Mouse (Mus musculus): Measurements from ENCODE around the gene Olfr69. TPM values are rescaled to one million over a fixed set of nuclear protein-coding genes. Genes with fewer than 3 reads are reported as not detected.
"Not testable (repeated sequence)": the region's sequence is repeated elsewhere in the genome, so short reads cannot be mapped to it uniquely, and the experiment has no call there.

Gene Olfr69
- polyA plus RNA-seq (2016; fragmentation: Nextera tagmentation; extraction: Ambion mirVana) = not detected in 2 replicates

DNA sequence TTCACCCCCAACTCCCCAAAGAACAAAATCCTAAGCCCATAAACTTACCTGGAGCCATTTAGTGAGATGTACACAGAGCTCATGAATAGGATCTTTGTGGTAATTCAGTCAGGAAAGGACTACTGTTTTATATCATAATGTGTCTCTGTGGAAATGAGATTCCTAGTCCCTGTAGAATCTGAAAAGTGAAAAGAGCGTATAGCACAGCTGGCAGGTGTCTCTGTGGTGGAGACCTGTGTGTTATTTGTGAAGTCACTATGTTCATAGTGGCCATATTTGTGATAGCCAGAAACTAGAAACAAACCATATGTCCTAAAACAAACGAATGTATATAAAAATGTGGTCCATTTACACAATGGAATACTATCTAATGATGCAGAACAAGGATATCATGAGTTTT is at the start of gene Olfr69:
Olfr69 (minus strand) TSS at position 101 of the 400 bp plus-strand sequence.
- ATAC-seq (ENCODE audit: insufficient number of reproducible peaks, insufficient read depth, low FRiP score, low TSS enrichment) = no peak
- Histone ChIP-seq H3K27me3 (no peaks in the 10 kb centered on the region), H3K4me3 (no peak within 1 kb of the TSS), H3K4me1 (no peaks in the 10 kb centered on the region), H3K36me3 (no peaks in the 10 kb centered on the region), H3K27ac (no peak within 1 kb of the TSS), H3K4me2 (replicated peaks) (no peak within 1 kb of the TSS), H3K9ac (no peak within 1 kb of the TSS), H3K9me3 (no peaks in the 10 kb centered on the region)
- 66% methylated on average over 2 of the region's 2 CpGs for WGBS

DNA sequence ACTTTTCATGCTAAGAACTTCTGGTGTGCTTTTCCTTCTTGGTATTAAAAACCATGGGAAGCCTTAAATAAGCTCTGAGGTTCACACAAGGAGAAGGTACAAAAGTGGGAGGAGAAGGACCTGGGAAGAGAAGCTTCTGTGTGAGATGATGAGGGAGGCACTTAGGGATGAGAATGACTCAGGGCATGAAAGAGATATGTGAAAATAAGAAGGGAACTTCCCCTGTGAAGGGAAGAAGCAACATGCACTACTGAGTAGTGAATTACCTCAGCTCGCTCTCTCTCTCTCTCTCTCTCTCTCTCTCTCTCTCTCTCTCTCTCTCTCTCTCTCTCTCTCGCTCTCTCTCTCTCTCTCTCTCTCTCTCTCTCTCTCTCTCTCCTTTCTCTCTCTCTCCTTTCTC is 43.7 kb upstream of the Olfr69 start:
- H3K4me2 ChIP-seq (replicated peaks); ATAC-seq (ENCODE audit: insufficient number of reproducible peaks, insufficient read depth, low FRiP score, low TSS enrichment); H3K27ac ChIP-seq; H3K4me1 ChIP-seq; H3K9me3 ChIP-seq; H3K27me3 ChIP-seq; H3K9ac ChIP-seq; H3K4me3 ChIP-seq; H3K36me3 ChIP-seq: not testable (repeated sequence)
- WGBS = 71% methylated on average over 1 of the region's 2 CpGs

DNA sequence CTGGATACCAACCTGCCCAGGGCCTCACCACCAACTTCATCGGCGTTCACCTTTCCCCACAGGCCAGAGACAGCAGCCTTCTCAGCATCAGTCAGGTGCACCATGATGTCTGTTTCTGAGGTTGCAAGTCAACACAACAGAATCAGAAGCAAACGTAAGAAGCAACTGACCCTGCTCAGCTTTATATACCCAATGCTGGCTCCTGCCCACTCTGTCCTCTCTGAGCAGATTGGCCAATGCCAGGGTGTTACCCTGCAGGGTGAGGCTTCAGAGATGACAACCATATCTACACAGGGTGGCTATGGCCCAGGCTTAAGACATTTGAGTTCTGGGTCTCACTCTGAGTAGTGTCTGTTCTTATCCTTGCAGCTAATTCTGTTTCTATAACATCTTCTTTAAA is 42.4 kb upstream of the Olfr69 start, which contains the start of gene Hbb-bt:
Hbb-bt (minus strand) TSS at position 231 of the 400 bp plus-strand sequence.
- Histone ChIP-seq H3K4me3 (no peak within 1 kb of the TSS), H3K9me3 (no peaks in the 10 kb centered on the region), H3K36me3 (no peaks in the 10 kb centered on the region), H3K4me2 (replicated peaks) (no peak within 1 kb of the TSS), H3K4me1 (no peaks in the 10 kb centered on the region), H3K9ac (no peak within 1 kb of the TSS), H3K27me3 (no peaks in the 10 kb centered on the region), H3K27ac (no peak within 1 kb of the TSS)
- WGBS = 84% methylated on average over 3 of the region's 3 CpGs
- ATAC-seq (ENCODE audit: insufficient number of reproducible peaks, insufficient read depth, low FRiP score, low TSS enrichment) = no peak

DNA sequence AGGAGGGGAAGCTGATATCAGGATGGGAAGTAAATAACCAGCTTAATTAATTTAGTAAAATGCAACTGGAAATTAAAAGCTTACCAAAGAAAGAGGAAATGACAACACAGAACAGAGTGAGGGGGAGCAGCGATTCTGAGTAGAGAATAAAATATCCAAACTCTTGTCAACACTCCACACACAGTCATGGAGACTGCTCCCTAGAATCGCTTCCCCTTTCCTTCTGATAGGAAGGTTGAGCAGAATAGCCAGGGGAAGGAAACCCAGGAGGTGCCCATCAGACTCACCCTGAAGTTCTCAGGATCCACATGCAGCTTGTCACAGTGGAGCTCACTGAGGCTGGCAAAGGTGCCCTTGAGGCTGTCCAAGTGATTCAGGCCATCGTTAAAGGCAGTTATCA is 41.8 kb upstream of the Olfr69 start:
- WGBS = no CpG with 5 or more reads among the region's 3 CpGs
- not testable (repeated sequence) for H3K4me3 ChIP-seq

DNA sequence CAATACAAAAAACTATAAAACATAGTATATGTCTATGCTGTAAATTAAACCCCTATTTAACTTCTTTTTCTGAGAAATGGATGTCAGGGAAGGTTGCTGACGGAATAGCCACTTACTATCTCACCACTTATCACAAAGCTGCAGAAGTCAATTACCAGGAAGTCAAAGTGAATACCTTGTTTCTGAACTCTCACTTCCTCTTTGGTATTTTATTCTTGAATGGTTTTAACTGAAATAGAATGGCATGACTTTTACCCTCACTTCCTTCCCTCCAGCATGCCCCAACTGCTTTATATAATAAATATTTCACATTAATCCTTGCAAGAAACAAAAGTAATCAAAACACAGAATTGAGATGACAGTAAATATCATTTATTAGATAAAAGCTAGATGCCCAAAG is 40.8 kb upstream of the Olfr69 start:
- no peak overlapping the region for H3K27ac ChIP-seq
- H3K4me1 ChIP-seq = no peaks in the 10 kb centered on the region
- no peak for ATAC-seq (ENCODE audit: insufficient number of reproducible peaks, insufficient read depth, low FRiP score, low TSS enrichment)
- 72% methylated on average over 1 of the region's 1 CpGs for whole genome bisulfite sequencing
- H3K36me3 ChIP-seq = no peaks in the 10 kb centered on the region
- H3K4me3 ChIP-seq = no peak overlapping the region
- no peak overlapping the region for H3K9ac ChIP-seq
- no peaks in the 10 kb centered on the region for H3K9me3 ChIP-seq
- H3K27me3 ChIP-seq = no peaks in the 10 kb centered on the region
- no peak overlapping the region for H3K4me2 ChIP-seq (replicated peaks)

More for the DNA sequence above, 41.8 kb upstream of the Olfr69 start:
- H3K36me3 ChIP-seq; H3K9me3 ChIP-seq; H3K9ac ChIP-seq; H3K4me1 ChIP-seq; H3K4me2 ChIP-seq (replicated peaks); H3K27me3 ChIP-seq; ATAC-seq (ENCODE audit: insufficient number of reproducible peaks, insufficient read depth, low FRiP score, low TSS enrichment); H3K27ac ChIP-seq: not testable (repeated sequence)

DNA sequence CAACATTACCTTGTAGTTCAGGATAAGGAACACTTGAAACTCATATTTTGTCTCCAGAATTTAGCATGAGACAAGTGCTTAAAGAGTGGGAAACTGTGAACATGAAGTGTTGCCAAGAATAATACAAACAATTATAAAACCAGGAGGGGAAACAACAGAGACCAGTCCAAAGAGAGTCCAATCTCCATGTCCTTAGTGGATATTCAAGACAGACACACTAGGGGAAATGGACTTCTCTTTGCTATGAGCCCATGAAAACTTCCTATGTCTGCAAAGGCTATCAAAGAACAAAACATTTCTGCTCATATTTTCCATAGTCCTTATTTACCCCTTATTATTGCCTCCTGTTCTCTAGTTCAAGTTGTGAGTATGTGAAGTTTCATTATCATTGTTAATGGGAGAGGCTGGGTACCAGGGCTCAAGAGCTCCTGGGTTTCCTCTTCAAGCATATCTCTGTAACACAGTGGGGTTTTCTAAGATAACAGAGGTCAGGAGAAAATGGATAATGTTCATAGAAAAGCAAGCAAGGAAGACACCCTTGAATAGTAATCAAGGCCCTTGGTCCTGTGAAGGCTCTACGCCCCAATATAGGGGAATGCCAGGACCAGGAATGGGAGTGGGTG is 39.9 kb upstream of the Olfr69 start:
- Histone ChIP-seq H3K27ac (no peak overlapping the region), H3K9me3 (no peaks in the 10 kb centered on the region), H3K27me3 (no peaks in the 10 kb centered on the region), H3K36me3 (no peaks in the 10 kb centered on the region), H3K4me1 (no peaks in the 10 kb centered on the region), H3K4me2 (replicated peaks) (no peak overlapping the region), H3K9ac (no peak overlapping the region), H3K4me3 (no peak overlapping the region)
- ATAC-seq (ENCODE audit: insufficient number of reproducible peaks, insufficient read depth, low FRiP score, low TSS enrichment) = no peak
- 80% methylated on average over 1 of the region's 1 CpGs for WGBS

DNA sequence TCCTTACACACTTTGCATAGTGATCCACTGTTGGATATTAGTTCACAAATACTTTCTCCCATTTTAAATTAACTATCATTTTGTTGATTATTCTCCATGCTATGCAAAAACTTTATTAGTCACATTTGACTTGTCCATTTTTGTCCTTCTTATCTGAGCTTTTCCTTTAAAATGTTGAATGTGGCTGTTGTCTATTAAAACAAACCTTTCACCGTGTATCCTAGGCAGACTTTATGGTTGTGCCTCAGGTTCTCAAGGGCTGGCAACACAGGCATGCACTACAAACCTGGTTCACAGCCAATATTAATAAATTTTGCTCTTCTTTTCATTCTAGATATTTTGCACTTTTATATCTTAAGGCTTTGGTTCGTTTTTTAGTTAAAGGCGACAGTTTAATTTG is 39.4 kb upstream of the Olfr69 start:
- no peak for ATAC-seq (ENCODE audit: insufficient number of reproducible peaks, insufficient read depth, low FRiP score, low TSS enrichment)
- H3K27ac ChIP-seq = no peak overlapping the region
- no peaks in the 10 kb centered on the region for H3K27me3 ChIP-seq
- H3K4me3 ChIP-seq = no peak overlapping the region
- H3K4me1 ChIP-seq = no peaks in the 10 kb centered on the region
- no peaks in the 10 kb centered on the region for H3K9me3 ChIP-seq
- H3K36me3 ChIP-seq = no peaks in the 10 kb centered on the region
- H3K4me2 ChIP-seq (replicated peaks) = no peak overlapping the region
- WGBS = 81% methylated on average over 3 of the region's 3 CpGs
- H3K9ac ChIP-seq = no peak overlapping the region

DNA sequence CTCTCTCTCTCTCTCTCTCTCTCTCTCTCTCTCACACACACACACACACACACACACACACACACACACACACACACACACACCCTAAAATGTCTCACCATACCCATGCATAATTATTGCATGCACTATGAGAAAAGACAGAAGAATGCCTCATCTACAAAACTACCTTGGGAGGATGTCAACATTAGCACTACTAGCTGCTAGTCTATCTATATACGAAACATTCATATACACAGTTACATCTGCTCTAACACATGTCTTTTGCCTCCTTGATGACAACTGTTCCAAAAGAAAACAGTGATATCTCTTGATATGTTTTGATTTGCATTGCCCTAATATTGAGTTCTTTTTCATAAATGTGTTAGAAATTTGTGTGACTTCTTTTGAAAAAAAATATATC is 38.9 kb upstream of the Olfr69 start:
- no peaks in the 10 kb centered on the region for H3K4me1 ChIP-seq
- no peak overlapping the region for H3K4me2 ChIP-seq (replicated peaks)
- no peaks in the 10 kb centered on the region for H3K9me3 ChIP-seq
- no peaks in the 10 kb centered on the region for H3K27me3 ChIP-seq
- H3K36me3 ChIP-seq = no peaks in the 10 kb centered on the region
- ATAC-seq (ENCODE audit: insufficient number of reproducible peaks, insufficient read depth, low FRiP score, low TSS enrichment) = no peak
- H3K4me3 ChIP-seq = no peak overlapping the region
- no peak overlapping the region for H3K9ac ChIP-seq
- 89% methylated on average over 1 of the region's 1 CpGs for WGBS
- H3K27ac ChIP-seq = no peak overlapping the region

DNA sequence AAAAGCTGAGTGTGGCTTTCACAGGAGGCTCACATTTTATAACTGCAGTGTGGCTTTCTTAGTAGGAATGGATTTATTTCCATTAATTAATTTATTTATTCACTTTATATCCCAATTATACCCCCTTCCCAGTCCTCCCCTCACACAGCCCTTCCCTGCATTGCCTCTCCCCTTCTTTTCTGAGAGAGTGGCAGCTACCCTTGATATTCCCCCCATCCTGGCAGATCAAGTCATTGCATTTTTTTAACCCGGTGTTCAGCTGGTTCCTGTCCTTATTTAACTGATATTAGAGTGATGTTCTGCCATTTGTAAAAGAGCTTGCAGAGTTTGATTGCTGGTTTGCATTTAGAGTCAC is 38.4 kb upstream of the Olfr69 start:
- Histone ChIP-seq H3K9ac (no peak overlapping the region), H3K9me3 (no peaks in the 10 kb centered on the region), H3K4me1 (no peaks in the 10 kb centered on the region), H3K27ac (no peak overlapping the region), H3K4me3 (no peak overlapping the region), H3K4me2 (replicated peaks) (no peak overlapping the region), H3K36me3 (no peaks in the 10 kb centered on the region), H3K27me3 (no peaks in the 10 kb centered on the region)
- ATAC-seq (ENCODE audit: insufficient number of reproducible peaks, insufficient read depth, low FRiP score, low TSS enrichment) = no peak
- WGBS = 52% methylated on average over 1 of the region's 1 CpGs

DNA sequence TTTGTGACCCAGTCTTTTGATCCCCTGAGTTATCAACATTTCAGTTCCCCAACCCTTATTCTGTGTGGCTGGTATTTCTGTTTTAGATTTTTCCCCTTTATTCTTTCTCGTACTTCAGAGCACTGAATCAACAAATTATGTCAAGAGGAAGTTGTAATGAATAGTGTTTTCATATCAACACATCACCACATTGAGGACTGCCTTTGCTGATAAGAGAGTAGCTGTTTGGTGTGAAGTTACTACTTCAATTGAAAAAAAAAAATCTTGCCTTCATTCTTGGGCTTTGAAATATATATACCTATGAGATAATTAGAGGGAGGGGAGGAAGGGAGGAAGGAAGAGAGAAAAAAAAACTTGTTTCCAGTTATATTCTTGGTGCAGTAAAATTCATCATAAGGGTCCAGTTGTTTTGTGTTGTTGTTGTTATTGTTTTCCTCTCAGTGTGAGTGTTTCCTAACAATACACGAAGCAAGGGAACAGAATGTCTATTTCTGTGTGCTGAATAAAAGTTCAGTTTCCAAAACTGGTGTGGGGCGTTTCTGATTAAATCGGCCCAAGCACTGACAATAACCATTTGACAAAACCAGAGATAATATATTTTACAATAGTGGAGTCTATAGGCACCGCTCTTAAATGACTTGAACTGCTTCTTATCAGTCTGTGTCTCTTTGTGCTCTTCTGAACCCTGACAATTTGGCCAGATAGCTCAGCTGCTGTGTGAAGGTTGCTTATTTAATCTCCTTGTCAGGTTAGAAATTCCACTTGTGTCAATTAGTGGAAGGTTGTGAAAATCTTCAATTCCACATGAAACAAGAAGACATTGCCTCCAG is 37.8 kb upstream of the Olfr69 start:
- no peak overlapping the region for H3K9ac ChIP-seq
- no peak for ATAC-seq (ENCODE audit: insufficient number of reproducible peaks, insufficient read depth, low FRiP score, low TSS enrichment)

DNA sequence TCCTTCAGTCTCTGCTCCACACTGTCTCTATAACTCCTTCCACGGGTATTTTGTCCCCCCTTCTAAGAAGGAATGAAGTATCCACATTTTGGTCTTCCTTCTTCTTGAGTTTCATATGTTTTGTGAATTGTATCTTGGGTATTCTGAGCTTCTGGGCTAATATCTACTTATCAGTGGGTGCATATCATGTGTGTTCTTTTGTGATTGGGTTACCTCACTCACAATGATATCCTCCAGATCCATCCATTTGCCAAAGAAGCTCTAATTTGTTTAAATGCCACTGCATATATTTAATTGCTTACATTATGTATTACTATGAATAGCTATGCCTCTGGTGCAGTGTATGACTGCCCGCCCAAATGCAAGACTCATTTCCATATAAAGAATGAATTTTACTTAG is 36.7 kb upstream of the Olfr69 start:
- not testable (repeated sequence) for H3K4me1 ChIP-seq; H3K4me2 ChIP-seq (replicated peaks); ATAC-seq (ENCODE audit: insufficient number of reproducible peaks, insufficient read depth, low FRiP score, low TSS enrichment); H3K36me3 ChIP-seq; H3K9ac ChIP-seq; H3K9me3 ChIP-seq; H3K27ac ChIP-seq; H3K27me3 ChIP-seq; H3K4me3 ChIP-seq
- WGBS = 62% methylated on average over 2 of the region's 2 CpGs

More for the DNA sequence above, 37.8 kb upstream of the Olfr69 start:
- no peaks in the 10 kb centered on the region for H3K27me3 ChIP-seq
- H3K4me1 ChIP-seq = no peaks in the 10 kb centered on the region
- no peak overlapping the region for H3K27ac ChIP-seq
- H3K4me3 ChIP-seq = no peak overlapping the region
- 70% methylated on average over 5 of the region's 5 CpGs for WGBS
- no peak overlapping the region for H3K4me2 ChIP-seq (replicated peaks)
- H3K9me3 ChIP-seq = no peaks in the 10 kb centered on the region
- no peaks in the 10 kb centered on the region for H3K36me3 ChIP-seq

DNA sequence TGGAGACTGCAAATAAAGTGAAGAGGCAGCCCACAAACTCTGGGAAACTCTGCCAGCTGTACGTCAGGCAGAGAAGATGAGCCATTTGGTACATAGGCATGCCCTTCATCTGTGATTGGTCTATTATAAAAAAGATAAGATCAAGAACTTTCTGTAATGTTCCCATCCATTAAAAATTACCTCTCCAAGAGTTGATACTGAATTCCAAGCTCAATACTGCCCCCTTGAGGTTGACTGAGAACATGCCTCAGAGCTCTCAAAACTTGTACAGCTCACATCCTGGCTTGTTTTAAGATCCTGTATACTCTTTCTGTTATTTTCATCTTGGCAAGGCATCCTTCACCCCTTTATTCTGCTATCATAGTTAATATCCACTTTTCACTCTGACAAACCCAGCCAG is 35.5 kb upstream of the Olfr69 start:
- H3K9me3 ChIP-seq = no peaks in the 10 kb centered on the region
- WGBS = 69% methylated on average over 1 of the region's 1 CpGs

More for the DNA sequence above, 35.5 kb upstream of the Olfr69 start:
- Histone ChIP-seq H3K4me2 (replicated peaks) (no peak overlapping the region), H3K4me1 (no peaks in the 10 kb centered on the region), H3K27ac (no peak overlapping the region), H3K36me3 (no peaks in the 10 kb centered on the region), H3K4me3 (no peak overlapping the region), H3K27me3 (no peaks in the 10 kb centered on the region), H3K9ac (no peak overlapping the region)
- no peak for ATAC-seq (ENCODE audit: insufficient number of reproducible peaks, insufficient read depth, low FRiP score, low TSS enrichment)

Measured in embryonic facial prominence, embryonic 12.5 days (tissue).